Mouse (Mus musculus) intestine, embryonic 14.5 days (tissue): ENCODE measurements around the gene Abcb1a. TPM values are rescaled to one million over a fixed set of nuclear protein-coding genes. Genes with fewer than 3 reads are reported as not detected.
"Not testable (repeated sequence)": the region's sequence is repeated elsewhere in the genome, so short reads cannot be mapped to it uniquely, and the experiment has no call there.

Experiments used
- ATAC-seq: fragments of 200-750 bp; cut with Nextera tagmentation; replicated peaks from 2 replicates; pipeline ENCODE4 v1.8.0; 2017; ENCODE audit warnings: low read depth, moderate number of reproducible peaks, moderate TSS enrichment, moderate library complexity; ENCODE audit not compliant: low FRiP score, low TSS enrichment
- DNase-seq: peaks from one replicate; pipeline ENCODE4 v3.0.0-alpha.2; 2018; ENCODE audit warnings: low spot score
- H3K27ac ChIP-seq: fragments of 300-500 bp; sonication (generic); 2 replicates; pipeline ENCODE4 v1.5.1; 2014; ENCODE audit warnings: low read depth, mild to moderate bottlenecking, control low read depth
- H3K27me3 ChIP-seq: fragments of 300-500 bp; sonication (generic); replicated peaks from 2 replicates; pipeline ENCODE4 v1.6.1; 2014; ENCODE audit warnings: low read length, control low read depth; ENCODE audit not compliant: control insufficient read depth, insufficient read depth
- H3K36me3 ChIP-seq: fragments of 300-500 bp; sonication (generic); 2 replicates; pipeline ENCODE4 v1.6.1; 2014; ENCODE audit warnings: low read length, control low read depth; ENCODE audit not compliant: control insufficient read depth, insufficient read depth
- H3K4me1 ChIP-seq: fragments of 300-500 bp; sonication (generic); replicated peaks from 2 replicates; pipeline ENCODE4 v1.6.1; 2014; ENCODE audit warnings: low read length, control low read depth, mixed read lengths; ENCODE audit not compliant: control insufficient read depth, insufficient read depth
- H3K4me2 ChIP-seq: fragments of 300-500 bp; sonication (generic); 2 replicates; pipeline ENCODE4 v1.6.1; 2014; ENCODE audit warnings: low read length
- H3K4me3 ChIP-seq: fragments of 300-500 bp; sonication (generic); 2 replicates; pipeline ENCODE4 v1.5.1; 2014; ENCODE audit warnings: low read depth, low read length, control low read depth, mixed read lengths
- H3K9ac ChIP-seq: fragments of 300-500 bp; sonication (generic); 2 replicates; pipeline ENCODE4 v1.6.1; 2014; ENCODE audit warnings: mild to moderate bottlenecking, low read length
- H3K9me3 ChIP-seq: fragments of 300-500 bp; sonication (generic); 2 replicates; pipeline ENCODE4 v1.6.1; 2016; ENCODE audit warnings: low read length, control low read depth; ENCODE audit not compliant: control insufficient read depth
- WGBS: fragments of 180-500 bp; shearing (Covaris S2); extraction: QIAGEN DNeasy Blood & Tissue Kit; methylation state at CpG from one replicate; pipeline ENCODE4 v1.1.7; 2014; 5-methylcytosine and 5-hydroxymethylcytosine counted together
- polyA plus RNA-seq: library from polyadenylated mRNA; unstranded; fragments of >200 nt; fragmentation: Nextera tagmentation; extraction: Ambion mirVana; gene quantifications from 2 replicates; pipeline ENCODE4 v1.2.1, GENCODE M21; 2014

Abcb1a gene
- polyA plus RNA-seq, 1 experiment from 2014 or later, result 5.8 TPM

DNA sequence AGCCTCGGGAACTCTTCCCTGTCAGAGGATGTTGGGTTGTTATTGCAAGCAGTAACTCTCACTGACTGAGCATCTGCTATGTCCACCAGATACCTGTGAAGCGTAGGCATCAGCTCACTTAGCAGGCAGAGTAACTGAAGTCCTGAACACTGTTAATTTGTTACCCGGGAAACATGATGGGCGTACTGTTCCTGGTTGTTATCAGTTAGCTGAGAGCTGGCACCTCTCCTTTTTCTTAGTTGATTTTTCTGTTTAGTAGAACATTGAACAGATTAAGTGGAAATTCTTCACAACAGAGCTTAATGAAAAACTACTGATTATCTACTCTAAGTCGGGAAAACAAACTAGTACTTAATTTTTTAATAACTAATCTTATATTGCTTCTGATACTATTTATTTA is 27.7 kb downstream of the Abcb1a start:
- H3K27ac ChIP-seq, result no peak overlapping the region
- H3K4me2 ChIP-seq, result no peak overlapping the region
- no peak for DNase-seq
- H3K4me3 ChIP-seq, result no peak overlapping the region
- H3K27me3 ChIP-seq, result no peaks in the 10 kb centered on the region
- ATAC-seq, result no peak
- H3K9me3 ChIP-seq, result no peaks in the 10 kb centered on the region
- no peaks in the 10 kb centered on the region for H3K4me1 ChIP-seq
- H3K9ac ChIP-seq, result no peak overlapping the region
- no peaks in the 10 kb centered on the region for H3K36me3 ChIP-seq
- 67% methylated on average over 5 of the region's 5 CpGs for WGBS

DNA sequence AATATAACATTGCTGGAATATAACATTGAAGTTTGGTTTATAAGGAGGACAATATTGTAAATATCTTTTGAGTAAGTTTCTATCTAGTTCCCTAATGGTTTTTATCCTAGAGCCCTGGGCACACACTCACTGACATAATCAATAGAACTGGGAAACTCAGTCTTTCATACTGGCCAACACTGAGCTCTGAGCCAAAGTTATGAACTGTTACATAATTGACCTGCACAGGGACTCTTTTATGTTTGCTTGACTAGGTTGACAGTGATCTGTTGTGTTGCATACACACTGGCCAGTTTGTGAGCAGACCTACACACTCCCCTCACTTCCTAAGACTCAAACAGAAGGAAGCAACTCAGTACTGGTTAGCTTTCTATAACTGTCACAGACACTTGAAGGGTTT is 56.2 kb downstream of the Abcb1a start:
- Histone ChIP-seq H3K4me3 (no peak overlapping the region), H3K4me1 (no peaks in the 10 kb centered on the region), H3K27ac (no peak overlapping the region), H3K36me3 (no peaks in the 10 kb centered on the region), H3K27me3 (no peaks in the 10 kb centered on the region), H3K9me3 (no peaks in the 10 kb centered on the region), H3K9ac (no peak overlapping the region), H3K4me2 (no peak overlapping the region)
- ATAC-seq, result no peak
- DNase-seq, result no peak

GRCm38 (mm10) chr5:8719556-8719955 is 59.7 kb downstream of the Abcb1a start:
- Histone ChIP-seq H3K4me3 (no peak overlapping the region), H3K27ac (no peak overlapping the region), H3K9ac (no peak overlapping the region), H3K36me3 (no peaks in the 10 kb centered on the region), H3K27me3 (no peaks in the 10 kb centered on the region), H3K4me2 (no peak overlapping the region), H3K4me1 (no peaks in the 10 kb centered on the region), H3K9me3 (no peaks in the 10 kb centered on the region)
- 84% methylated on average over 1 of the region's 1 CpGs for WGBS
- no peak for DNase-seq
- no peak for ATAC-seq

DNA sequence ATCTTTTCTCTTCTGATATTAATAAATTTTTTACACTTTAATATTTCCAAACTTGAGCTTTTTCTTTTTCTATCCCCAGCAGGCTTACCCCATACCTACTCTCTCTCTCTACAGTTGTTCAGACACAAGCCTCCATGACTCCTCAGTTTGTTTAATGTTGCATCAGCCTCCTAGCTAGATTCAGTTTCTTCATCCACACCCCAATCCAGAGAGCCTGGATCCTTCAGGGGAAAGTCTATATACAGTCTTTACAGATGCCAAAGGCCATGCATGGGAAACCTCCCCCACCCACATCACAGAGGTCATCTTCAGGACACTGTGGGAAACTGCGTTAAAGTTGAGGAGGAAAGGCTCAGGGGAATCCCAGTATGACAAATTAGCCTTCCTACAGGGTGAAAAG is 62.3 kb downstream of the Abcb1a start:
- Histone ChIP-seq H3K9me3 (no peaks in the 10 kb centered on the region), H3K4me1 (no peaks in the 10 kb centered on the region), H3K27me3 (no peaks in the 10 kb centered on the region), H3K27ac (no peak overlapping the region), H3K9ac (no peak overlapping the region), H3K36me3 (no peaks in the 10 kb centered on the region), H3K4me2 (no peak overlapping the region), H3K4me3 (no peak overlapping the region)
- ATAC-seq (no peak), DNase-seq (no peak)
- WGBS, result 19% methylated on average over 1 of the region's 1 CpGs

DNA sequence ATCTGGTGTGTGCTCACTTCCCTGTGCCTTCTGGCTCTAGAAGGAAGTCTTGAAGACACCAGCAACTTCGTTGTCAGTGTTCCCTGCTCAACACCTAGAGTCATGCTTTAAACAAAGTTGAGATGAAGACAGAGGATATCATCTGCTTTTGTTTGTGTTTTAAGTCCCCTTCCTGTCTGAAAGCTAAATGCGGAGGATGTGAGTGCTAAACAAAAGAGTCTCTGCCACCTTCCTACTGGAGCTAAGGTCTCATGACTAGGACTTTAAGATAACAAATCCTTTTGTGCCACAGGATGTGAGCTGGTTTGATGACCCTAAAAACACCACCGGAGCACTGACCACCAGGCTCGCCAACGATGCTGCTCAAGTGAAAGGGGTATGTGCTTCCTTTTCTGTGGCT is 63.0 kb downstream of the Abcb1a start:
- DNase-seq, result no peak
- ATAC-seq, result no peak
- Histone ChIP-seq H3K36me3 (no peaks in the 10 kb centered on the region), H3K4me1 (no peaks in the 10 kb centered on the region), H3K27me3 (no peaks in the 10 kb centered on the region), H3K9ac (no peak overlapping the region), H3K27ac (no peak overlapping the region), H3K4me3 (no peak overlapping the region), H3K4me2 (no peak overlapping the region), H3K9me3 (no peaks in the 10 kb centered on the region)
- 76% methylated on average over 5 of the region's 5 CpGs for WGBS

GRCm38 (mm10) chr5:8727760-8728159 is 67.9 kb downstream of the Abcb1a start:
- 59% methylated on average over 4 of the region's 4 CpGs for WGBS
- Histone ChIP-seq H3K27me3 (no peaks in the 10 kb centered on the region), H3K27ac (no peak overlapping the region), H3K4me3 (no peak overlapping the region), H3K9ac (no peak overlapping the region), H3K9me3 (no peaks in the 10 kb centered on the region), H3K4me2 (no peak overlapping the region), H3K4me1 (no peaks in the 10 kb centered on the region), H3K36me3 (no peaks in the 10 kb centered on the region)
- DNase-seq, result no peak
- ATAC-seq, result no peak

DNA sequence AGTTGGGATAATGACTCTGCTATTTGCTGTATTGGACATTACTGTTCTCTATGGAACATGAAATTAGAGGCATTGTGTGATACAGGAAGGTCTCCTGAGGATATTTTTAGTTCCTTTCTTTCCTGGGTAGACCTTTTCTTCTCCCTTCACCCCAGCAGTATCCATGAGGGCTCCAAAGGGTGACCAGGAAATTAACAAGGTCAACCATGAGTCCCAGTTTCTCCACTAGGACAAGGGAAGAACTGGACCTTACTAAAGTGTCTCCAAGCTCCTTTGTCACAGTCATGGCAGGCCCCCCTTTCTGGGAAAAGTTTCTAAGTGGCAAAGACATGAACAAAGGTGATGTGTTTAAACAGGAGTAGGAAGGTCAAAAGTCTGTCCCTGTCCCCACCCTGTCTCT is 72.8 kb downstream of the Abcb1a start:
- Histone ChIP-seq H3K4me3 (no peak overlapping the region), H3K27ac (no peak overlapping the region), H3K27me3 (no peaks in the 10 kb centered on the region), H3K4me2 (no peak overlapping the region), H3K9ac (no peak overlapping the region), H3K9me3 (no peaks in the 10 kb centered on the region), H3K4me1 (no peaks in the 10 kb centered on the region), H3K36me3 (no peaks in the 10 kb centered on the region)
- ATAC-seq, result no peak
- DNase-seq, result no peak

- not testable (repeated sequence) for H3K9me3 ChIP-seq, H3K9ac ChIP-seq, H3K4me1 ChIP-seq, ATAC-seq, H3K36me3 ChIP-seq, H3K4me2 ChIP-seq, H3K27me3 ChIP-seq, H3K4me3 ChIP-seq, DNase-seq, H3K27ac ChIP-seq
- 95% methylated on average over 7 of the region's 10 CpGs for WGBS
These were observed 73.4 kb downstream of the Abcb1a start for GRCm38 (mm10) chr5:8733307-8733706.

GRCm38 (mm10) chr5:8736389-8736788 is 76.5 kb downstream of the Abcb1a start:
- ATAC-seq (no peak), DNase-seq (no peak)
- WGBS, result 76% methylated on average over 4 of the region's 4 CpGs
- Histone ChIP-seq H3K4me3 (no peak overlapping the region), H3K4me1 (no peaks in the 10 kb centered on the region), H3K9ac (no peak overlapping the region), H3K27ac (no peak overlapping the region), H3K27me3 (no peaks in the 10 kb centered on the region), H3K4me2 (no peak overlapping the region), H3K36me3 (no peaks in the 10 kb centered on the region), H3K9me3 (no peaks in the 10 kb centered on the region)
